Mouse (Mus musculus) stomach, postnatal 0 days (tissue): ENCODE results near the gene Ifna14. TPM values are rescaled to one million over a fixed set of nuclear protein-coding genes. Genes with fewer than 3 reads are reported as not detected.
A peak's percentile ranks its signal among the peaks of the same experiment; 100 is the strongest.

ENCODE experiments used
- ATAC-seq: fragments of 200-750 bp; cut with Nextera tagmentation; 2 replicates; pipeline ENCODE4 v1.8.0; 2017; ENCODE audit not compliant: low FRiP score, low TSS enrichment
- DNase-seq: peaks from one replicate; pipeline ENCODE4 v3.0.0-alpha.2; 2016; ENCODE audit warnings: low spot score
- H3K27ac ChIP-seq: fragments of 300-500 bp; sonication (generic); replicated peaks from 2 replicates; pipeline ENCODE4 v1.5.1; 2014; ENCODE audit warnings: mild to moderate bottlenecking, control low read depth
- H3K27me3 ChIP-seq: fragments of 300-500 bp; sonication (generic); 2 replicates; pipeline ENCODE4 v1.6.1; 2014; ENCODE audit warnings: low read length; ENCODE audit not compliant: control insufficient read depth, insufficient read depth
- H3K36me3 ChIP-seq: fragments of 300-500 bp; sonication (generic); 2 replicates; pipeline ENCODE4 v1.6.1; 2014; ENCODE audit warnings: low read length, mixed read lengths; ENCODE audit not compliant: control insufficient read depth, insufficient read depth
- H3K4me1 ChIP-seq: fragments of 300-500 bp; sonication (generic); replicated peaks from 2 replicates; pipeline ENCODE4 v1.6.1; 2014; ENCODE audit warnings: antibody characterized with exemption; ENCODE audit not compliant: control insufficient read depth, insufficient read depth
- H3K4me2 ChIP-seq: fragments of 300-500 bp; sonication (generic); replicated peaks from 2 replicates; pipeline ENCODE4 v1.6.1; 2014; ENCODE audit warnings: low read depth, mild to moderate bottlenecking, control low read depth, moderate library complexity
- H3K4me3 ChIP-seq: fragments of 300-500 bp; sonication (generic); 2 replicates; pipeline ENCODE4 v1.5.1; 2014; ENCODE audit warnings: low read depth, low read length, control low read depth
- H3K9ac ChIP-seq: fragments of 300-500 bp; sonication (generic); 2 replicates; pipeline ENCODE4 v1.6.1; 2014; ENCODE audit warnings: mild to moderate bottlenecking, low read length, control low read depth, mixed read lengths
- H3K9me3 ChIP-seq: fragments of 300-500 bp; sonication (generic); 2 replicates; pipeline ENCODE4 v1.6.1; 2016; ENCODE audit warnings: low read length; ENCODE audit not compliant: control insufficient read depth
- CTCF ChIP-seq: IDR thresholded peaks from 2 replicates; pipeline ENCODE4 v1.5.1; 2016; ENCODE audit warnings: antibody characterized with exemption, low read depth, mild to moderate bottlenecking, moderate library complexity
- EP300 ChIP-seq: optimal IDR thresholded peaks from 2 replicates; pipeline ENCODE3; 2016; ENCODE audit warnings: antibody characterized with exemption
- WGBS: fragments of 180-500 bp; shearing (Covaris S2); extraction: QIAGEN DNeasy Blood & Tissue Kit; methylation state at CpG from one replicate; pipeline ENCODE4 v1.1.7; 2014; 5-methylcytosine and 5-hydroxymethylcytosine counted together
- polyA plus RNA-seq: library from polyadenylated mRNA; unstranded; fragments of >200 nt; fragmentation: Nextera tagmentation; extraction: Ambion mirVana; gene quantifications from 2 replicates; pipeline ENCODE4 v1.2.1, GENCODE M21; 2015

Ifna14 gene
- polyA plus RNA-seq, 1 experiment from 2014 or later: not detected

GRCm38 (mm10) chr4:88533499-88533898 is 38.1 kb downstream of the Ifna14 start:
- no peaks in the 10 kb centered on the region for H3K9me3 ChIP-seq

GRCm38 (mm10) chr4:88530892-88531291 is 40.7 kb downstream of the Ifna14 start:
- WGBS: 52% methylated on average over 2 of the region's 2 CpGs
- no peak for DNase-seq
- no peaks in the 10 kb centered on the region for H3K27me3 ChIP-seq
- no peaks in the 10 kb centered on the region for H3K36me3 ChIP-seq
- no peak overlapping the region for H3K27ac ChIP-seq
- H3K9ac ChIP-seq: no peak overlapping the region
- H3K4me2 ChIP-seq: no peak overlapping the region
- no peaks in the 10 kb centered on the region for H3K4me1 ChIP-seq
- H3K9me3 ChIP-seq: no peaks in the 10 kb centered on the region
- no peak for ATAC-seq
- TF ChIP-seq CTCF: no peak
- no peak for TF ChIP-seq EP300
- no peak overlapping the region for H3K4me3 ChIP-seq

More at GRCm38 (mm10) chr4:88533499-88533898, 38.1 kb downstream of the Ifna14 start:
- 97% methylated on average over 2 of the region's 2 CpGs for WGBS
- no peak overlapping the region for H3K4me2 ChIP-seq
- H3K9ac ChIP-seq: no peak overlapping the region
- H3K27ac ChIP-seq: no peak overlapping the region
- ATAC-seq (no peak), DNase-seq (no peak)
- no peaks in the 10 kb centered on the region for H3K36me3 ChIP-seq
- 0 out of 2 replicates have a peak, but pooled peaks cover 2% of the 10 kb centered on the region for H3K4me1 ChIP-seq
- no peaks in the 10 kb centered on the region for H3K27me3 ChIP-seq
- H3K4me3 ChIP-seq: no peak overlapping the region
- TF ChIP-seq EP300: no peak
- no peak for TF ChIP-seq CTCF

DNA sequence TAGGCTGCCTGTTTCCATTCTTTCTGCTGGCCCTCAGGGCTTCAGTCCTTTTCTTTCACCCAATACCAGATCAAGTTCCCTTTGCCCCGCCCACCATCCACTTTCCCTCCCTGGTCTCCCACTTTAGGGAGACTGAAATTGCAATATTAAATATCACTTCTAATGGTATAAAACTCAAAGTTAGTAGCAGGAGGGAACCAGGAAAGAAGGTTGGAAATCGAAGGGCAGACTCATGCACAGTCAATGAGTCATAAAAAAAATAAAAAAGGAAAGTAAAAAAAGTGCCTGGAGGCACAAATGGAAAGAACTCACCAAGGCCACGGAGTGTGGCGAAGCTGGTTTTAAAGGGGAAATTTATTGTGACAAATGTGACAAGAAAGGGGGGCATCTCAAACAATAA is 41.3 kb downstream of the Ifna14 start:
- no peak overlapping the region for H3K27ac ChIP-seq
- DNase-seq (no peak), ATAC-seq (no peak)
- no peaks in the 10 kb centered on the region for H3K27me3 ChIP-seq
- no peak overlapping the region for H3K4me3 ChIP-seq
- H3K36me3 ChIP-seq: no peaks in the 10 kb centered on the region
- TF ChIP-seq CTCF (no peak), EP300 (no peak)
- no peak overlapping the region for H3K4me2 ChIP-seq
- whole genome bisulfite sequencing: 59% methylated on average over 4 of the region's 4 CpGs
- H3K4me1 ChIP-seq: no peaks in the 10 kb centered on the region
- H3K9ac ChIP-seq: no peak overlapping the region
- no peaks in the 10 kb centered on the region for H3K9me3 ChIP-seq

- ATAC-seq: no peak
- Histone ChIP-seq H3K4me3 (no peak overlapping the region), H3K9ac (no peak overlapping the region), H3K9me3 (no peaks in the 10 kb centered on the region), H3K4me1 (no peaks in the 10 kb centered on the region), H3K27me3 (no peaks in the 10 kb centered on the region), H3K36me3 (no peaks in the 10 kb centered on the region), H3K4me2 (no peak overlapping the region), H3K27ac (no peak overlapping the region)
- DNase-seq: no peak
- TF ChIP-seq CTCF (no peak), EP300 (no peak)
- WGBS: 82% methylated on average over 5 of the region's 5 CpGs
Measured at GRCm38 (mm10) chr4:88526379-88527049, 45.1 kb downstream of the Ifna14 start.

DNA sequence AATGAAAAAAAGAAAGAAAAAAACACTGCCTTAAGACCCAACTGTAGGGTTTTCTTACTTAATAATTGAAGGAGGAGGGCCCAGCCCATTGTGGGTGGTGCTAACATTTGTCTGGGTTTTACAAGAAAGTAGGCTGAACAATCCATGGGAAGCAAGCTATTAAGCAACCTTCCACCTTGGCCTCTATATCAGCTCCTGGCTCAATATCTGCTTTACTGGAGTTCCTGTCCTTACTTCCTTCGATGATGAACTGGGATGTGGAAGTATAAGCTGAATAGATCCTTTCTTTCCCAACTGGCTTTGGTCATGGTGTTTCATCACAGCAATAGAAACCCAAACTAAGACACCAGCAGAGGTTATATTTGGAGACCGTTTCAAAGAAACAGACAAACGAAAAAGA is 46.2 kb downstream of the Ifna14 start:
- ATAC-seq: no peak
- TF ChIP-seq EP300 (no peak), CTCF (no peak)
- Histone ChIP-seq H3K4me1 (no peaks in the 10 kb centered on the region), H3K27ac (no peak overlapping the region), H3K4me3 (no peak overlapping the region), H3K27me3 (no peaks in the 10 kb centered on the region), H3K9ac (no peak overlapping the region), H3K36me3 (no peaks in the 10 kb centered on the region), H3K9me3 (no peaks in the 10 kb centered on the region), H3K4me2 (no peak overlapping the region)
- WGBS: 71% methylated on average over 3 of the region's 3 CpGs
- DNase-seq: no peak

DNA sequence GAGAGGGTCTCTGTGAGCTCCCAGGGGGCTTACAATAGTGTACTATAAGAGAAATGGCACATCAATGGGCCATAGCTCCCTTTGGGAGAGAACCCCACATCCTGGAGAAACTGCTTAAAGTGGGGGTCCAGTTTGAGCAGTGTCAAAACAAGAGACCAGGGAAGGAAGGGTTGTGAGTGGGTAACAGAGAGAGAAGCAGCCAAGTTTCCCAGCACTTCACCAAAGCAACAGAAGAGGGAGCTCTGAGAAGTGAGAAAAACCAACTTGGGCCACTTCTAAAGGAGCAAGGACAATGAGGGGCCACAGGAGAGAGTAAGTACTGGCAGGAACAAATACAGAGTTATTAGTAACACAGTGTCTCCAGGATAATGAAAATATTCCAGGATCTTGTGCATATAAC is 48.4 kb downstream of the Ifna14 start:
- H3K27ac ChIP-seq: no peak overlapping the region
- no peaks in the 10 kb centered on the region for H3K9me3 ChIP-seq
- no peaks in the 10 kb centered on the region for H3K36me3 ChIP-seq
- H3K9ac ChIP-seq: no peak overlapping the region
- no peak overlapping the region for H3K4me3 ChIP-seq
- ATAC-seq (no peak), DNase-seq (no peak)
- H3K4me1 ChIP-seq: no peaks in the 10 kb centered on the region
- no peak overlapping the region for H3K4me2 ChIP-seq
- no peaks in the 10 kb centered on the region for H3K27me3 ChIP-seq
- TF ChIP-seq CTCF (peak; percentile 67), EP300 (no peak)
